Mouse (Mus musculus) neutrophil, adult 5-6 weeks (primary cell): ENCODE data around the gene Olfr435. TPM values are rescaled to one million over a fixed set of nuclear protein-coding genes. Genes with fewer than 3 reads are reported as not detected.
"Not testable (repeated sequence)": the region's sequence is repeated elsewhere in the genome, so short reads cannot be mapped to it uniquely, and the experiment has no call there.

ENCODE experiments used
- ATAC-seq: fragments of 151-379, 151-347 bp; 2 replicates; pipeline ENCODE4 v1.8.0; 2017; ENCODE audit warnings: mild to moderate bottlenecking, moderate TSS enrichment; ENCODE audit not compliant: insufficient number of reproducible peaks, poor library complexity, low FRiP score, severe bottlenecking; ENCODE audit errors: extremely low read depth
- total RNA-seq: library from RNA; stranded (forward); fragments of 200-1000 nt; gene quantifications from 2 replicates; pipeline ENCODE4 v1.2.3, GENCODE M21; 2017

The Olfr435 gene
- total RNA-seq: not detected in 2 replicates

- no peak for ATAC-seq
These were observed at the start of gene Olfr435 for GRCm38 (mm10) chr6:43196781-43197180. TSS of gene Olfr435 (plus strand) at chr6:43197146.

GRCm38 (mm10) chr6:43159502-43159901, 37.4 kb upstream of the Olfr435 start:
- ATAC-seq: no peak

GRCm38 (mm10) chr6:43162982-43163381, 34.0 kb upstream of the Olfr435 start, which contains the start of gene Olfr437:
TSS of gene Olfr437 (plus strand) at chr6:43163282.
- ATAC-seq: no peak

- no peak for ATAC-seq
These were observed 29.7 kb upstream of the Olfr435 start for GRCm38 (mm10) chr6:43167246-43167645.

- ATAC-seq: no peak
These were observed 25.1 kb upstream of the Olfr435 start, which contains the start of gene Olfr13 for GRCm38 (mm10) chr6:43171840-43172239. TSS of gene Olfr13 (plus strand) at chr6:43172140.

- ATAC-seq: no peak
These were observed 18.8 kb upstream of the Olfr435 start for GRCm38 (mm10) chr6:43178129-43178528.

- ATAC-seq: no peak
These were observed 18.1 kb upstream of the Olfr435 start for GRCm38 (mm10) chr6:43178584-43179501.

GRCm38 (mm10) chr6:43190986-43191385, 6.0 kb upstream of the Olfr435 start:
- no peak for ATAC-seq

GRCm38 (mm10) chr6:43198094-43198493, 1.1 kb downstream of the Olfr435 start:
- no peak for ATAC-seq

- no peak for ATAC-seq
These were observed 5.8 kb downstream of the Olfr435 start for GRCm38 (mm10) chr6:43202786-43203185.

GRCm38 (mm10) chr6:43205355-43205754, 8.4 kb downstream of the Olfr435 start:
- no peak for ATAC-seq

- ATAC-seq: not testable (repeated sequence)
These were observed 15.9 kb downstream of the Olfr435 start, which contains the start of gene Olfr434 for GRCm38 (mm10) chr6:43212873-43213272. TSS of gene Olfr434 (plus strand) at chr6:43213021.

- ATAC-seq: not testable (repeated sequence)
These were observed 34.3 kb downstream of the Olfr435 start, which contains the start of gene Olfr47 for GRCm38 (mm10) chr6:43231255-43231654. TSS of gene Olfr47 (plus strand) at chr6:43231529.

GRCm38 (mm10) chr6:43242061-43242460, 45.1 kb downstream of the Olfr435 start:
- no peak for ATAC-seq

- ATAC-seq: no peak
These were observed 50.5 kb downstream of the Olfr435 start for GRCm38 (mm10) chr6:43247396-43247795.

- ATAC-seq: no peak
These were observed 56.0 kb downstream of the Olfr435 start for GRCm38 (mm10) chr6:43252994-43253393.

Other genes starting within 250 kb of the Olfr435 start
- not detected in 2 replicates for gene Olfr444, start 248.1 kb upstream of the Olfr435 start, total RNA-seq
- not detected in 2 replicates for gene Olfr441, start 90.8 kb upstream of the Olfr435 start, total RNA-seq
- 0.12 TPM in 1 of 2 replicates, not detected in the other for gene Olfr237-ps1, start 50.6 kb upstream of the Olfr435 start, total RNA-seq
- not detected in 2 replicates for gene Olfr437, start 33.9 kb upstream of the Olfr435 start, total RNA-seq
- not detected in 2 replicates for gene Olfr13, start 25.0 kb upstream of the Olfr435 start, total RNA-seq
- gene Olfr434, start 15.9 kb downstream of the Olfr435 start, total RNA-seq: not detected in 2 replicates
- not detected in 2 replicates for gene Olfr47, start 34.4 kb downstream of the Olfr435 start, total RNA-seq
- 0.23 TPM in 1 of 2 replicates, not detected in the other for gene Arhgef5, start 68.4 kb downstream of the Olfr435 start, total RNA-seq
- gene Nobox, start 112.4 kb downstream of the Olfr435 start, total RNA-seq: not detected in 2 replicates